Mouse (Mus musculus) ES-Bruce4 (cell line): Measurements from ENCODE around the gene Sgms2.

Source experiments
- CTCF ChIP-seq: IDR thresholded peaks from one replicate; pipeline ENCODE4 v1.8.1; 2011; ENCODE audit warnings: low read depth, low read length
- EP300 ChIP-seq: IDR thresholded peaks from 2 replicates; pipeline ENCODE4 v1.6.1; 2011; ENCODE audit warnings: low read depth, low read length; ENCODE audit not compliant: insufficient read depth

DNA sequence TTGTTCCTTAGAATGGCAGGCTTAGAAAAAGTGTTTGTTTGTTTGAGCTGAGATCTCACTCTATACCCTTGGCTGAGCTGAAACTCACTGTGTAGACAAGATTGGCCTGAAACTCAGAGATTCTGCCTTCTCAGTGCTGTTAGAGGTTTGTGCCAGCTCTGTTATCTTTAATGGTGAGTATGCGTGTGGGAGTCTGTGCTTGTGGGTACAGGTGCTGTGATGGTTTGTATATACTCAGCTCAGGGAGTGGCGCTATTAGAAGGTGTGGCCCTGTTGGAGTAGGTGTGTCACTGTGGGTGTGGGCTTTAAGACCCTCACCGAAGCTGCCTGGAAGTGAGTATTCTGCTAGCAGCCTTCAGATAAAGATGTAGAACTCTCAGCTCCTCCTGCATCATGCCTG, 34.0 kb upstream of the Sgms2 start:
- TF ChIP-seq CTCF (no peak), EP300 (no peak)
